Mouse (Mus musculus) right cerebral cortex, adult 2 months (tissue): ENCODE data around the gene Syce1l.

Experiments
- DNase-seq, 2 experiments: peaks; one replicate each; pipeline ENCODE4 v3.0.0; 2021 to 2022; ENCODE audit warnings: low spot score in 2 of 2

Gene Syce1l

DNA sequence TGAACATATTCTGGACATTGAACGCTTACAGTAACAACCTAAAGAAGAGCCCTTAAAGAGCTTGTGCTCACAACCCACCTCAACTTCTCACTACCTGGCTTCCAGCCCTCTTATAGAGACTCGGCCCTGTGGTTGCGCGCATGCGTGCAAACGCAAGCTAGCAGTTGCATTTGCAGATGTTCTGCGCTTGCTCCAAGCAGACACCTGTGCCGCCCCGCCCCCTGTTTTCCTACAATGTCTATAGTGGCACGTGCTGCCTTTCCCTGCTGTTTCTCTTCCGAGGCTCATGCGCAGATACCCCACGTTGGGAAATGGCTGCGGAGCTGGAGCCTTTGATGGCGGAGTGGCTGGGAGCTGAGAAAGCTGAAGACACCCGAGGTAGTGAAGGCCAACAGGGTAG, at the start of gene Syce1l:
Gene Syce1l, plus strand, starts transcription at position 288 of the 400 bp plus-strand sequence.
- no peak for DNase-seq

DNA sequence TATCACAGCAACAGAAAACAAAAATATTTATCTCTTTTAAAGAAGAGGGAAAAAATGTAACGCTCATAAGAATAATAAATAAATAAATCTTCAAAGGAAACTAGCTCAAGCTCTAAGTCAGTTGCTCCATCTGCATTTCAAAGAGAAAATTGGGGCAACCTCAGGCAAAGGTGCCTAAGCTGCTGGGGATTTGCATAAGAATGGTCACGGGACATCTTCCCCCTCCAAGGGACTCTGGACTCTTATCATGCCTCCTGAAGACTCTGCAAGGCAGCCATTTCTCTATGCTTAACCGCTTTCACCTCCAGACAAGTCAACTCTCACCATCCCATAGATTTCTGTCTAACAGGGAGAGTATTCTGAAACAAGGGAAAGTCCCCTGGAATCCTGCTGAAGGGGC, 44.6 kb upstream of the Syce1l start:
- DNase-seq = no peak

DNA sequence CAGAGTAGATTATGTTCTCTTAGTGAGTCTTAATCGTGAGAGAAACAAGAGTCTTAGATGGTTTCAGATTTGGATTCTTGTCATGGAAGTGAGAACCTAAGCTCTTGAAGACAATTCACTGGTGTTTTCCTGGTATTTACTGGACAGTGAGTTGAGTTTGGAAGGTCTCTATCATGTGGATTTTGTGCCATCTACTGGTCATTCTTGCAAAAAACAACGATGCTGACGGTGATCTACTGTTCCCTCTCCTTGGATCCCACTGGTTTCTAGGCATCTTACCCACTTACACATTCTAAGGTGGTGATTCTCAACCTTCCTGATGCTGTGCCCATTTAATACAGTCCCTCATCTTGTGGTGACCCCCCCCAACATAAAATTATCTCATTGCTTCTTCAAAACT, 10.4 kb upstream of the Syce1l start:
- peak; percentile 61 to 71 for DNase-seq

DNA sequence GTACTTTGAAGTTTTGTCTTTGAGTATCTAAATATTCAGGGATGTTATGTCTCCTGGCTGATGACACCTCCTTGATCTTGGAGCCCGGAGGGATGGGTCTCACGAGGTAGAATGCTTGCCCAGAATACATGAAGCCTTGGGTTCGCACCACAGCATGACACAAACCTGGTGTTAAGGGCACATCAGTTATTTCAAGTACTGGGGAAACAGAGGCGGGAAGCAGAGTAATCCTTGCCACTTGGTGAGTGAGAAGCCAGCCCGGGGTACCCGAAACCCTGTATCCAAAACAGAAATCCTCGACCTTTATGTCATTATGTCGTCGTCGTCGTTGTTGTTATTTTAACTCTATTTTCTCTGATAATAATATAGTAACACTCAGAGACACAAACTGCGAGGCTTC, 8.9 kb upstream of the Syce1l start:
- peak in 1 of 2 experiments; percentile 11 for DNase-seq

DNA sequence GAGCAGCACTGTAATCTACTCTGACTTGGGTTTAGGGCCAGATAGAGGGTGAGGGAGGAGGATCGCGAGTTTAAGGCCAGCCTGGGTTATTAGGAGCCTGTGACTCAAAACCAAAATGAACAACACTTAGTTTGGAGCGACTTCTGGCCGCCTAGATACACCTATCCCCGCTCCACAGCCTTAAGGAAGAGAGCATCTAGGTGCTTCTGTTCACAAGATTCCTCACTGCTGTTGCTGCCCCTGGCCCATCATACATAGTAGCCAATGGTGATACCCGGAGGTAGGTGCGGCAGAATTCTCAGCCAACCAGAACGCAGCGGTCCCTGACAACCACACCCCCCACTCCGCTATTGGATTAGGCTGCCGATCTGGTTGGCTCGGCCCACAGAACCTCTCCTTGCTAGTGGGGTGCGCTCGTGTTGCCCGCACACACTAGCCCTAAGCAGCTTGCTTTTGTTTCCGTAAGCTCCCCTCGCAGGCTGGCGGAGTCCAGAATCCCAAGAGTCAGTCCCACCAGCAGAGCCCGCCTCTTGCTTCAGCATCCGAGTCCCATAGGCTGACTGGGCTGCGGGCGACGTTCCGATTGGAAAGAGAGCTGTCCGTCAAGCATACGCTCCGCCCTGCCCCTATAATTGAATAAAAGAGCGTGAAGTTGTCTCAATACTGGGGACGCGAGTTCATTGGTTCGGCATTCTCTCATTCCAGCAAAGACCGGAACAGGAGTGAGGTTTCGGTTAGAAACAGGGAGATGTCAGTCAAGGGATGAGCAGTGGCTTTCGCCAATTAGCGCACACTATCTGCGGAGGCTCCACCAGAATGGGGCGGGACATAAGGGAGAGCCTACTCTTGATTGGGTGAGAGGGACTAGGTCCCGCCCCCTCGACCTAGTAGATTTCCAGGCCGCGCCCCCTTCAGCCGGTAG, 8.1 kb upstream of the Syce1l start, which contains the start of gene Mon1b:
Gene Mon1b, plus strand, starts transcription at position 918 of the 922 bp plus-strand sequence.
- peak; percentile 97 to 99 for DNase-seq

DNA sequence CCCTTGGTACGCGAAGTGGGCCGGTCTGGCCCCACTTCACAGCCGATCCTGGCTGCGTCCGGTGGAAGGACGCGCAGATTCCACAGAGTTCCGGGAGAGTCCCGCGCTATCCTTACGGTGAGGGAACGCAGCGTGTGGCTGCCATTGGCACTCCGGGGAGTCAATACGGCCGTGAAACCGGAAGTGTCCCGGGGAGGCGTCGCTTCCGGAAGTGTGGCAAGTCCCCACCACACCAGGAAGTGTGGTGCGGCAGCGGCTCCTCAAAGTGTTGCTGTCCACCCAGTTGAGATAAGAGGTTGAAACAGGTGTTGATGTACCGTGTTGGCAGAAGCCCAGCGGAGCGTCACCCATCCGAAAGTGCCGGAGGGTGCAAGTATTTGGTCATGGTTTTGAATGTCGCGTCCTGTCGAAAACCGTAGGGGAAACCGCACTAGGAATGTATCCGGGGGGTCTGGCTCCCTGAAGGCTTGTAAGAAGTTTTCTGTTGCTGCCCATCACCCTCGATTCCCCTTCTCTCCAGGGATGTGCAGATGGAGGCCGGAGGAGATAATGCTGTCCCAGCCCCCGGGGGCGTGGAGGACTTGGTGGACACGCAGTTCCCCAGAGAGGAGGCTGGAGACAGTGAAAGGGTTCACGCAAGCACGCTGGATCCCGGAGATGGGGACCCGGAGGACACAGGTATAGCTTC, 7.3 kb upstream of the Syce1l start:
- no peak for DNase-seq

DNA sequence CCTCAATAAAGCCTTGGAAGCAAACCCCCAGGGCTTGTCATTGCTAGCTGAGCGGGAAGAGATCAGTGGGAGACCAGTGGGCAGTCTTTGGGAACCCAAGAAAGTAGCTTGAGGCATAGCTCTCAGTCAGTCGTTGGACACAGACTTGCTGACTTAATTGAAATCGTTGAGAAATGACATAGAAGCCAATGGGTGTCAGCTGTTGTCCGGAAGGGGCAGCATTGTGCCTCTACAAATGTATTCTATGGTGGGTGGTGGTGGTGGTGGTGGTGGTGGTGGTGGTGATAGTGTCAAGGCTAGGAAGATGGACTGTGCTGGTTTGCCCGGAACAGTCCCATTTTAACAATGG, 6.8 kb upstream of the Syce1l start:
- DNase-seq = no peak

DNA sequence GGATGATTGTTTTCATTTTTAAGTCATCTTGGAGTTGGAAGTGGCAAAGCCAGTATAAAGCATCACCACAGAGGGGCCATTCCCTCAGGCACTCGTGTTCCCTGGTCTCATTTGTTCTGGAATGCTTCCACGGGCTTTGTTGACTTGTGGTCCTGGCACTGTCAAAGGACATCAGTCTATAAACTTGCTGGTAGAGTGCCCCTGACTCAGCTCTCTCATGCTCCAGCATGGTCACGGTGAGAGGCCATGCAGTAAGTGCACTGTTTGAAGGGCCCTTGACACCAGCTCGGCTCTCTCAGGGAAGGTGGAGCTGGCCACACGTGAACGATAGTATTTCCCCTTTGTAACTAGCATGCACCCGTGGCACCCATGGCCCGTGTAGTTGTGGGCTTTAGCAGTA, 2.7 kb upstream of the Syce1l start:
- DNase-seq = no peak

DNA sequence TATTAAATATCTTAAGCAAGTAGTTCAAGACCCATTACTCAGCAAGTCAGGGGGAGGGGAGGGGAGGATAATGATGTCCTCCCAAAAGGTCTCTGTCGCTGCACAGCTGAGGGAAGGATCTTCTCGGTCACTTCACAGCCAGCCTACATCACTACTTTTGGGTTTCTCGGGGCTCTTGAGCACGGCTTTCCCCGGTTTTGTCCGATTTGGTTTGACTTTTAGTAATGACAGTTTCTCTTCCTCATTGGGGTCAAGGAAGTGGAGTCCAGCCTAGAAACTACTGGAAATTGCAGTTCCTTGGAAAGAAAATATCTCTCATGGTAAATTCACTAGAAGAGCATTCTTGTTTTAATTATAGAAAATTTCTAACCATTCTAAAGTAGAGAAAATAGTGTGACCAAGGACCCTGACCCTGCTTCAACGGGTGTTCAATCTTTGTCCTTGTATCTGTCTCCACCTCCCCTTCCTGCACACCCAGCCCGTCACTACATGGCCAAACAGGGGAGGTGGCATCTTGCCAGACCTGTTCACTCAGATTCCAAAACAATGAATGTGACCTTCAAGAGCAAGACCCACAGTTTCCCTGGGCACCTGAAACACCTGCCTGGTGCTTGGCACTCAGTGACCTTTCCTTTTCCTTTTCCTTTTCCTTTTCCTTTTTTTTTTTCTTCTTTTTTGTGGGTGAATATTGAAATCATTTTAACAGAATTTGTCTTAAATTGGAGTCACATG, 632 bp downstream of the Syce1l start:
- DNase-seq = no peak

DNA sequence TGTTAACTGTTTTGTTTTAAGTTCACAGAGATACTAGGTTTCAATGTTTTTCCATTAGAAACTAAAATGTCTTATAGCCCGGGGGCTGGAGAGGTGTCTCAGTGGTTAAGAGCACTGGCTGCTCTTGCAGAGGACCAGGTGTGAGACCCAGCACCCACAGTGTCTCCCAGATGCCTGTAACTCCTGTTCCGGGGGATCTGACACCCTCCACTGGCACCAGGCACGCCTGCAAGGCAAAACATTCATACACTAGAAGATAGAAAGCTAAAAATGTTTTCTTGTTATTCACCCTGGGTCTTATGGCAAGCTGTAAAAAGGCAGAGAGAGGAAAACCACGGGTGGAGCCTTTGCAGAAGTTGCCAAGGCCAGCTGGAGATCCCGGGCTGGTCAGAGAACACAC, 2.2 kb downstream of the Syce1l start:
- DNase-seq = no peak

DNA sequence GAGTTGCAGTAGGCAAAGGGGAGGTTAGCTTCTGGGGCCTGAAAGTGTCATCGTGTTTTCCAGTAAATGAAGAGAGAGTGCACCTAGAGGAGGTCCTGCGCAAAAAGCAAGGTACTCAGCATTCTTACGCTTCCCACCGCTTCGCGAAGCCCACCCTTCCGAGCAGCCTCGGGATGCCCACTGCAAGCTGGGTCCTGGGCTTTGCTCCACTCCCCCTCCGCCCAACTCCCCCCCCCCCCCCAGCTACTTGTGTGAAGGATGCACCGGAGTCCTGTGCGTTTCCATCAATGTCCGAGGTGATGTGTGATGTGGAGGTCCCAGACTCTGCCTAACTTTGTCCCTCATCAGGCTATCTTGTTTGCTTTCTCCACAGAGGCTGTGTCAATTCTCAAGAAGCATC, 9.4 kb downstream of the Syce1l start:
- no peak for DNase-seq

DNA sequence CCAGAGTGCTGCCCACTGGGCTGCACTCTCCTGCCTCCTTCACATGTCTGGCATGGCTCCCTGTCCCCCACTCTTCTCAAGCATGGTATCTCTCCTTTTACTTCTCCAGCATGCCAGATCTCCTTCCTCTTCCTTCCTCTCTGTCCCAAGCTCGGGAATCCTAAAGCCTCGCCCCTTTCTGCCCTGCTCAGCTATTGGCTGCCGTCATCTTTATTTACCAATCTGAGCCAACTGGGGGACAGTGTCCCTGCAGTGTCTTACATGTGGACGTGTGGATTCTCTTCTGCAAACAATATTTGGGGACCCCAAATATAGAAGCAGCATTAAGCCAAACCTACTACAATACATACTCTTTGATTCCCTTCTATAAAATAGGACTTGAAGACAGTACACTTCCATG, 10.1 kb downstream of the Syce1l start:
- no peak for DNase-seq

DNA sequence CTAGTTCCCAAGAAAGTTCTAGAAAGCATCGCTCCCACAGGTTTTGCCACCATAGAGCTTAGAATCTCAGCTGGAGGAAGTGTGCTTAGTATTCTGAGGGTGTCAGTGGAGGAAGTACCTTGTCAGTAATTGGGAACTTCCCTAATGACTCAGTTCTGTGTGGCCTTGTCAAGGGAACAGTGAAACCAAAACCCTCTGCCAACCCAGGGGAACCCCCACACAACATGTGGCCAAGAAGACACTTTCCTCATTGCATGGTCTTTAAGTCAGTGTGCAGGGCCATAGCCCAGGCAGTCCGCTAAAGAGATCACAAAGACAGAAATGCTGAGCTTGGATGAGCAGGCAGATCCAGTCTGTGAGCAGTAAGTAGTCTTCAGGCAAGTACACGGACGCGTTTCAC, 13.1 kb downstream of the Syce1l start:
- DNase-seq = no peak

DNA sequence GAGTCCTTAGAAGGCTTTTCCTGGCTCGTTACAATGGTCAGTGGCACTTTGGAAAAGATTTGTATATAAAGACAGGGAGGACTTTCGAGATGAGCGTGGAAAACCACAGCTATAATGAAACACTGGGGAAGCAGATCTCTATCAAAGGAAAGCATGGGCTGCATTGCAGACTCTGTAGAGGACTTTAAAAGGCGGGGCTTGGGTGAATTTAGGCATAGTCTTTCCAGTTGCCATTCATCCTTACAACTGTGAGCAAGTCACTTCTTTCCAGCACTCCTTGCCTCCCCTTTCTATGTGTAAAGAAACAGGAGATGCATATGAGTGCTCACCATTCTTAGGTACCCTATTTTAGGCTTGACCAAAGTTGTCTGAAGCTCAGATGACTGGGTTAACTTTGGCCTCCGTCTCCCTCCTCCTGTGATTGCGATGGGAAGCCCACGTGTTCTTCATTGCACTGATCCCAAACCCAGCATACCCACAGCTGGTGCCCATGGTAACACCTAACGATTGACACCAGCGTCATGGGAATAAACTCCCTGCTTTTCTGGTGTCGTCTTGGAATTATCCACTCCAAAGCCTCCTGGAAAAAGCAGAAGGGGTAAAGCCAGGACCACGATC, 13.8 kb downstream of the Syce1l start:
- DNase-seq = no peak

DNA sequence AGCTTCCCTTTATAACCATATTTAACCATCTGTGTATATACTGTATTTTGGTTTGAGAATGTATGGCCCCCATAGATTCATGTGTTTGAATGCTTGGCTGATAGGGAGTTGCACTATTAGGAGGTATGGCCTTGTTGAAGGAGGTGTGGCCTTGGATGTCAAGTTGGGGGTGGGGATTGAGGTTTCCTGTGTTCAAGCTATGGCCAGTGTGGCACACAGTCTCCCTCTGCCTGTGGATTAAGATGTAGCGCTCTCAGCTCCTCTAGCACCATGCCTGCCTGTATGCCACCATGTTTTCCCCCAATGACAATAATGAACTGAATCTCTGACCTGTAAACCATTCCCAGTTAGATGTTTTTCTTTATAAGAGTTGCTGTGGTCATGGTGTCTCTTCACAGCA, 17.1 kb downstream of the Syce1l start:
- no peak for DNase-seq

DNA sequence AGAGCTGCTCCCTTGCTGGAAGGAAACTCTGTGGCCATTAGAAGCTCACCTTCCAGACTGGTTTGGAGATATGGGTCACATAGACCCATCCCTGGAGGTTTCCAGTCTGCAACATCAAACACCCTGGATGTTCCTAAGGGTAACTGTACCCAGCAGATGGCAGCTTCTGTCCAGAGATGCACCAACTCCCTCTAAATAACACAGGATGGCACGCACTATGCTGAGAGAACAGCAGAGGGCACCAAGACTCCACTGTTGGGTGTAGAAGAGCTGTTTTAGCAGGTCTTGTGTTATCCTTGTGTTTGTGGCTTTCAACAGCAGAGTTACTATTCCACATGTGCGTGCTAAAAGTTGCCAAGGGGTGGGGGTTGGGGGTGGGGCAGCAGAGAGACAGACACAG, 21.5 kb downstream of the Syce1l start:
- peak; percentile 93 to 96 for DNase-seq

DNA sequence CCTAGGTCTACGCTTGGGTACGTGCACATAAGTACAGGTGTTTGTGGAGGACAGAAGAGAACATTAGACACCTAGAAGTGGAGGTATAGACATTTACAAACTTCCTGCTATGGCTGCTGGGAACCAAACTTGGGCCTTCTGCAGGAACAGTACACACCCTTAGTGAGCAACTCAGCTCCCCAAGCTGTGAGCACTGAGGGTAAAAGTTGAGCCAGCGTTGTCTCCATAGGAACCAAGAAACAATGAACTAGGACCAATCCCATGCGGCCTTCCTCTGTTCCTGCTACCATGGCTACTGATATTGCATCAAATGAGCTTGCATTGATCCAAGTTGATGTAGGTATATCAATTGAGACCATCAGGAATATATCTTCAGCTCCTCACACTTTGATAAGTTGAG, 22.0 kb downstream of the Syce1l start:
- no peak for DNase-seq

DNA sequence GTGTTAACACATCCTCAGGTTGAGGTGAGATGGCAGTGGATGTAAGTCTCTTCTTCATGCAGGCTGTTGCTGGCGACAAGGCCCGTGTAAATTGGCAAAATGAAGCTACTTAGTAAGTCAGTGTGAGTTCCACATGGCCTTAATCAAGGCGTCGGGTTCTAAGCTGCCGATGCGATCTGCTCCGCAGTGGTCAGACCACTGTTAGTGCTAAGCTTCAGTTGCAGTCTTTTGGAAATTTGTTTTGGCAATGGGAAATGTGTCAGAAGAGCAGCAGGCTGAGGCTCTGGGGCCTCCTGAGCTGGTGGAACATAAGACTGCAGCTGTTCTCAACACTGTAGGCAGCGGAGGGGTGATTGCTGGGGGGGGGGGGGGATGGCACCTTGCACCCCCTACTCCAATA, 22.9 kb downstream of the Syce1l start:
- no peak for DNase-seq

DNA sequence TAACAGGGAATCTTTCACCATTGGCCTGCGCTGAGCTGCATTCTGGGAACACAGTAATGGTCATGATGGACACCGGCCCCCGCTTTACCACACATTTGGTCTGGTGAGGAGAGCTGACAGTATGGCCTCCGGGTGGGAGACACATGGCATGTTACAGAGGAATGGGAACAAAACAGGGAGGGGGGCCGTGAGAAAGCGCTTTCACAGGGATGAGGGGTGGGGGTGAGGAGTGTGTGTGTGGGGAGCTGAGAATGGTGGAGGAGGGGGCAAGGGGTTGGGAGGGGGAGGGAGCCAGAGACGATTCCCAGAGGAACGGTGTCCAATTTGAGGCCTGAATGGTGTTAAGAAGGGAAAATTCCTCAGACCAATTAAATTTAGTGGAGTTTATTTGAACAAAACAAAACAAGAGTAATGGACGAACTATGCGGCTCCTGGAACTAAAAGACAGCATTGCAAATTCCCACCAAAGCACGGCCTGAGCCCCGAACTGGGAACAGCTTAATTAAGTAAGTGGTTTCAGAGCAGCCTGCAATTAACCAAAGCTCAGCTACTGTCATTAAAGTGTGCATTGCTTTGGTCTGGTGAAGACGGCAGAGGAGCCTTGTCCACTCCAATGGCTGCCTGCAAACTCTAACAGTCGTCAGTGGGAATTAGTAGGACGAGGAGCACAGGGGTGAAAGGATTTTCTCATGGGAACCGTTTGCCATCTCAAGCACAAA, 23.9 kb downstream of the Syce1l start:
- DNase-seq = no peak

DNA sequence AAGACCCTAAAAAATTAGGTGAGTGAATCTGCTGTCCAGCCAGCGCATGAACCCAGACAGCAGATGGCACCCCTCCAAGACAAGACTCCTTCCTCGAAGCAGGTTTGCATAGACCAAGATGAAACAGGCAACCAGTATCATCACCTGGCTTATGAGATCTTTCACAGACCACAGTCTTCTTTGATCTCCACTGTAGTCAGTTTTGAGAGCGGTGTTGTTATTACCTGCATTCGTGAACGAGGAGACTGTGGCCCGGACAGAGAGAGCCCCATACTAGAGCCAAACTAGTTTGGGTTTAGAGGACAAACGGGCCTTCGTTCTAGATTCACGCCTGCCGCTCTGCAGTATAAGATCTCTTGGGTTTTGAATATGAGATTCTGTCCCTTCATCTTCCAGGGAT, 26.9 kb downstream of the Syce1l start:
- DNase-seq = no peak

DNA sequence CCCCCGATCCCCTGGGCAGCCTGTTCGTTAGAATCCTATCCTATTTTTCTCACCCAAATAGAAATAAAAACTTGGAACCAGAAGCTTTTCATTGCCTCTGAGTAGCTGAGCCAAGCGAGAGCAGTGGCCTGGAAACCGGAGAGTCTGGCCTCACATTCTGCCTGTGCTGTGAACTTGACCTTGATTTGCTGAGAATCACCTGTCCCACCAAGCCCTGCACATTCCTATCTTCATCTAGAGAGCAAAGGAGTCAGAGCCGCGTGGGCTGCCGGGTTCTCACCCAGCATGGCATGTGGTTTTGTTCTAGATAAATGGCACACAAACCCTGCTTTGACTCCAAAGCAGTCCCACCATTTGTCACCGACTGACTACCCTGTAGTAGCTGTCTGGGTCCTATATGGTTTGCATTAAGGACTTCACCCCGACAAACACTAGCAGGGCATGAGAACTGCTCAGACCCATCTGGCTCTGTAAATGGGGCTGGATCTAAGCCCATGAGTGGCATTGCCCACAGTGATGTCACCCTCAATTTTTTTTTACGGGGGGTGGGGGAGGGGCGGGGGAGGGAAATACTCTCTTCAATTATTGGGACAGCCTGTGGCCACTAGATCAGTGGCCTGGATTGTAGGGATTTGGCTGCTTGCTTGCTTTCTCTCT, 29.7 kb downstream of the Syce1l start:
- DNase-seq = no peak
